Mouse (Mus musculus): ENCODE results near the gene Cyp3a41a.
"Not testable (repeated sequence)": the region's sequence is repeated elsewhere in the genome, so short reads cannot be mapped to it uniquely, and the experiment has no call there.

DNA sequence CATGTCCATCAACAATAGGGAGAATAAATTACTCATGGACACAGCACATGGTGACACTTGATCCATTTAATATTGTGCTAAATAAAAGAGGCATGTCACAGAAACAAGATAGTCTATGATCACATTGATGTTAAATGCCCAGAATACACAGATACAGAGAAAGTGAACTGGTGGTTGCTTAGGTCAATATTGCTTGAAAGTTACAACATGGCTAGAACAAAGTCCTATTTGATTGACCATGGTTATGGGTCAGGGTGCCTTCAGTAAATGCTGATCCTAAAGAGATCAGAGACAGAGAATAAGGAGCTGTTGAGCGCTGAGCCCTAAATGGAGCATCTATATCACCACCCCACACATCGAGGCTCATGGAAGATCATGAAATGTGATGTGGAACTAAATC is 12.6 kb downstream of the Cyp3a41a start:
- TF ChIP-seq POLR2A, CTCF (IDR thresholded peaks at IDR 0.05; ENCODE audit: insufficient read depth, low read depth, low read length): not testable (repeated sequence)
